Mouse (Mus musculus): ENCODE results near the gene Foxd1. TPM values are rescaled to one million over a fixed set of nuclear protein-coding genes. Genes with fewer than 3 reads are reported as not detected.

The Foxd1 gene
- total and polyA plus RNA-seq, 3 experiments = not detected

DNA sequence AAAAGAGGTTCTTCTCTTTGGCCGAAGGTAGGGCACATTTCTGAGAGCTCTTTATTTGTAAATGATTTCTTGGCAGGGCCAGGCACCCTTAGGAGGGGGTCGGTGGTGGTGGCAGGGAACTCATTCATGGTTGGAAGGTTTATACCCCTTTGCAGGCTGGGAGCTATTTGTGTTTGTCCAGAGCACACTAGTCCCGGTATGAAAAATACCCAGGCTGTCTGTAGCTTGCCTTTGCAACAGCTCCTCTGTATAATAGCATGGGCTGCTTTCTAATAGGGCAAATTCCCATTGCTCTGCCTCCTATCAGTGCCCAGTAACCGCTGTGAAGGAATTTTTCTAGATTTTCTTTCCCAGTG lies 37.6 kb downstream of the Foxd1 start:
- no peak overlapping the region for H3K9ac ChIP-seq (ENCODE audit: insufficient read depth, low read depth)
- H3K27ac ChIP-seq (ENCODE audit: insufficient read depth, low read depth) = no peak overlapping the region
- no peaks in the 10 kb centered on the region for H3K4me1 ChIP-seq (ENCODE audit: control insufficient read depth in 1 of 2, insufficient read depth in 2 of 2)
- H3K27me3 ChIP-seq (replicated peaks) = no peaks in the 10 kb centered on the region
- no peaks in the 10 kb centered on the region for H3K9me3 ChIP-seq (replicated peaks; ENCODE audit: low read length)
- H3K36me3 ChIP-seq (replicated peaks in 1 of 2; ENCODE audit: control insufficient read depth in 1 of 2, insufficient read depth in 1 of 2, low read length in 1 of 2) = no peaks in the 10 kb centered on the region
- in situ Hi-C loops (cut with MboI; ENCODE audit: low pct_ligation_motif_present, low pct_unique_long_range_greater_than_20kb, low sequenced_read_pairs) = no loop called here
- no peak overlapping the region for H3K4me2 ChIP-seq (ENCODE audit: insufficient read depth, low read depth, poor library complexity, severe bottlenecking)
- TF ChIP-seq GABPA (IDR thresholded peaks at IDR 0.05; ENCODE audit: insufficient replicate concordance, low read depth, low read length) (no peak), NELFE (IDR thresholded peaks at IDR 0.05; ENCODE audit: low read depth, low read length) (no peak), JUN (IDR thresholded peaks at IDR 0.05; ENCODE audit: insufficient read depth, low read depth, low read length) (no peak), ZMIZ1 (IDR thresholded peaks at IDR 0.05; ENCODE audit: low read depth, low read length) (no peak), MAZ (IDR thresholded peaks at IDR 0.05; ENCODE audit: low read depth, low read length) (no peak), IRF4 (IDR thresholded peaks at IDR 0.05; ENCODE audit: low read depth, low read length) (no peak), RAD21 (IDR thresholded peaks at IDR 0.05; ENCODE audit: low read depth, low read length) (no peak), USF1 (IDR thresholded peaks at IDR 0.05; ENCODE audit: low read depth, low read length) (no peak), E2F4 (IDR thresholded peaks at IDR 0.05; ENCODE audit: insufficient replicate concordance, low read depth, low read length) (no peak), SIN3A (IDR thresholded peaks at IDR 0.05; ENCODE audit: low read length) (no peak)
- H3K4me3 ChIP-seq (replicated peaks in 1 of 3; ENCODE audit: low read depth in 2 of 3, low read length in 2 of 3, poor library complexity in 1 of 3) = no peak overlapping the region
- H3K79me2 ChIP-seq (replicated peaks; ENCODE audit: control insufficient read depth, extremely low read depth, insufficient read depth, poor library complexity, severe bottlenecking) = no peaks in the 10 kb centered on the region
- dilution Hi-C loops (cut with MboI; ENCODE audit: extremely low pct_ligation_motif_present, extremely low pct_unique_long_range_greater_than_20kb, low sequenced_read_pairs) = no loop called here
- DNase-seq (ENCODE audit: extremely low read depth) = no peak

DNA sequence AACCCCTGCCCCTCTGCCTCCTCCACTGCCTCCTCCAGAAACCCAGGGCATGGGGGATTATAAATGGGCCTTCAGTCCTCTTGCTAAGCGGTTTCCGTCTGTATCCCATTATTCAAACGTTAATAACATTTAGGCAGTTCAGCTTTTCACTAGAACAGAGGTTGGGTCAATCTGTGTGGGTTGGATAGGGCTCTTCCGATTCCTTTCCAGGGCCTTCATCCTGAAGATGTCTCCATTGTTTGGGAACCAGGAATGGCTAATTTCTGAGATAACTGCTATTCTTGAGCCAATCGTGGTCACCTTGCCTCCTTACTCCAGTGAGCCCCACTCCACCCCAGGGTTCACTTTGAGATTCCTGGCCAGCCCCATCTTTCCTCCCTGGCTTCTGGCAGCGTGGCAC lies 38.0 kb downstream of the Foxd1 start:
- Histone ChIP-seq H3K79me2 (replicated peaks; ENCODE audit: control insufficient read depth, extremely low read depth, insufficient read depth, poor library complexity, severe bottlenecking) (no peaks in the 10 kb centered on the region), H3K36me3 (replicated peaks in 1 of 2; ENCODE audit: control insufficient read depth in 1 of 2, insufficient read depth in 1 of 2, low read length in 1 of 2) (no peaks in the 10 kb centered on the region), H3K9ac (ENCODE audit: insufficient read depth, low read depth) (no peak overlapping the region), H3K4me1 (ENCODE audit: control insufficient read depth in 1 of 2, insufficient read depth in 2 of 2) (no peaks in the 10 kb centered on the region), H3K4me3 (replicated peaks in 1 of 3; ENCODE audit: low read depth in 2 of 3, low read length in 2 of 3, poor library complexity in 1 of 3) (no peak overlapping the region), H3K4me2 (ENCODE audit: insufficient read depth, low read depth, poor library complexity, severe bottlenecking) (no peak overlapping the region), H3K27me3 (replicated peaks) (no peaks in the 10 kb centered on the region), H3K27ac (ENCODE audit: insufficient read depth, low read depth) (no peak overlapping the region), H3K9me3 (replicated peaks; ENCODE audit: low read length) (no peaks in the 10 kb centered on the region)
- TF ChIP-seq ELF1 (IDR thresholded peaks at IDR 0.05; ENCODE audit: low read depth, low read length) (no peak), MYC (IDR thresholded peaks at IDR 0.05; ENCODE audit: low read depth, low read length) (no peak), USF1 (IDR thresholded peaks at IDR 0.05; ENCODE audit: low read depth, low read length) (no peak), ZMIZ1 (IDR thresholded peaks at IDR 0.05; ENCODE audit: low read depth, low read length) (no peak), TCF12 (IDR thresholded peaks at IDR 0.05; ENCODE audit: low read depth, low read length) (no peak), BHLHE40 (IDR thresholded peaks at IDR 0.05; ENCODE audit: low read depth, low read length) (no peak), CHD2 (IDR thresholded peaks at IDR 0.05; ENCODE audit: low read length) (no peak), SMC3 (IDR thresholded peaks at IDR 0.05; ENCODE audit: low read depth, low read length) (no peak), HCFC1 (IDR thresholded peaks at IDR 0.05; ENCODE audit: low read depth, low read length) (no peak), JUND (conservative IDR thresholded peaks at IDR 0.05; ENCODE audit: low read depth, low read length) (no peak), TBP (conservative IDR thresholded peaks at IDR 0.05; ENCODE audit: low read depth, low read length) (no peak), MAFK (IDR thresholded peaks at IDR 0.05; ENCODE audit: insufficient replicate concordance, low read length) (no peak), PAX5 (IDR thresholded peaks at IDR 0.05; ENCODE audit: low read length) (no peak), MEF2A (IDR thresholded peaks at IDR 0.05; ENCODE audit: borderline replicate concordance, low read depth, low read length) (no peak), EP300 (IDR thresholded peaks at IDR 0.05; ENCODE audit: low read length) (no peak)
- dilution Hi-C loops (cut with MboI; ENCODE audit: extremely low pct_ligation_motif_present, extremely low pct_unique_long_range_greater_than_20kb, low sequenced_read_pairs) = no loop called here
- in situ Hi-C loops (cut with MboI; ENCODE audit: low pct_ligation_motif_present, low pct_unique_long_range_greater_than_20kb, low sequenced_read_pairs) = no loop called here
- DNase-seq (ENCODE audit: extremely low read depth) = no peak
